Mouse (Mus musculus): ENCODE measurements around the gene Pabpn1.

Pabpn1 gene

DNA sequence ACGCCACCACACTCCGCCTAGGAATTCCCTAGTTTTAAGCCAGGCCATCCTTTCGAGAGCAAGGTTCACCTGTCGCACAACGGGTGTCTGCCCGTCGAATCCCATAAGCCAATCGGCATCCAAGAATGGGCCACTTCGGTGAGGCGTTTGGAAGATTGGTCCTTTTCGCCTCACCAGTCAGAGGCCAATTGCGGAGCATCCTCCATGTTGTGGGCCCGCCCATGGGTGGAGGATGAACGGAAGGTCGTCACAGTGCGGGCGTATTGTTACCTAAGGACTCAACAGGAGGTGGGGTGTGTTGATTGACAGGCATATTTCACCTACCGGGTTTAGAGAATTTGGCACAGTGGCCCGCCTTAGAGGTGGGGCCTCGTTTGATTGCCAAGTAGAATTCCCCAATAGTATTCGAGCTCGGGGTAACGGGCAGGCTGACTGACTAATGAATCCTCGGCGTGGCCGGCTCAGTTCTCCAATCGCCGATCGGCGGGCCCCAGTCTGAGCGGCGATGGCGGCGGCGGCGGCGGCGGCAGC, 1.4 kb downstream of the Pabpn1 start:
- peak; percentile 95 to 97 for DNase-seq

- peak in 1 of 2 experiments; percentile 20 for DNase-seq
Measured at GRCm38 (mm10) chr14:54894296-54895151, 2.2 kb downstream of the Pabpn1 start.

- no peak for DNase-seq
Measured at GRCm38 (mm10) chr14:54897445-54897844, 5.1 kb downstream of the Pabpn1 start.

DNA sequence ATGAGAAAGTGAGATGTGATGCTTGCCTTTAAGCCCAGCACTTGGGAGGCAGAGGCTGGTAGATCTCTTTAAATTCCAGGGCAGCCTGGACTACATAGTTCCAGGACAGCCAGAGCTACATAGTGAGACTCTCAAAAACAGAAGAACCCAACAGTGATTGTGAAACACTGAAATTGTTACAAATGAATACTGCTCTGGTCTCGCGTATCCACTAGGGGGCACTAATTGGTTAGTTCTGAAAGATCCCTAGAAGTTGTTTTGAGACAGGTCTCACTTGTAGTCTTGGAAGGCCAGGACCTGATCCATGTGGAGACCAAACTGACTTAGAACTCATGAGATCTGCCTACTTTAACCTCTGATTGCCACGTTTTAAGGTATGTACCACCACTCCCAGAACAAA, 8.1 kb downstream of the Pabpn1 start:
- peak; percentile 30 to 44 for DNase-seq

- DNase-seq = no peak
Measured at GRCm38 (mm10) chr14:54903641-54904040, 11.3 kb downstream of the Pabpn1 start.

GRCm38 (mm10) chr14:54908682-54909081, 16.4 kb downstream of the Pabpn1 start:
- DNase-seq = no peak

- no peak for DNase-seq
Measured at GRCm38 (mm10) chr14:54912109-54912850, 20.0 kb downstream of the Pabpn1 start.

DNA sequence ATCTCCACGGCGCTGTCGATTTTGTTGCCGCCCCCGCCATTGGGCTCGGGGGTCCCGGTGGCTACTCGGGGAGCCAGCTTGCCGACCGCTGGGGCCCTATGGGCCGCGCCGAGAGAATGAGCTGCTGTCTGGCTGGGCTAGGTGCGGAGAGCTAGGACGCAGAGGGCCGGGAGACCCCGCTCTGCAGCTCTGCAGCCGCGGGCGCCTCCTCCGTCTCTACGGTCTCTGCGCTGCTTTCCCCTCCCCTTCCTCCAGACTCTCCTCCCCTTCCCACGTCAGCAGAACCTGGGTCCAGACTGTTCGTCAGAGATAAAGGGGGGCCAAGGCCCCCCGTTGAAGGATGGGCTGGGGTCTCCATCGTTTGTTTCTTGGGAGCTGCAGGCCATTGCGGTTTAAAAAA, 20.6 kb downstream of the Pabpn1 start, which contains the start of gene Slc22a17:
Slc22a17 (minus strand) TSS at position 247 of the 400 bp plus-strand sequence.
- DNase-seq = peak; percentile 51 to 58

- no peak for DNase-seq
Measured at GRCm38 (mm10) chr14:54913343-54913742, 21.0 kb downstream of the Pabpn1 start.

GRCm38 (mm10) chr14:54920076-54920685, 27.9 kb downstream of the Pabpn1 start:
- DNase-seq = no peak

GRCm38 (mm10) chr14:54924641-54925348, 32.5 kb downstream of the Pabpn1 start:
- DNase-seq = no peak

- no peak for DNase-seq
Measured at GRCm38 (mm10) chr14:54925349-54926342, 33.3 kb downstream of the Pabpn1 start, which contains the start of gene Efs. TSS of gene Efs (minus strand) at chr14:54926126.

GRCm38 (mm10) chr14:54926401-54927158, 34.3 kb downstream of the Pabpn1 start:
- DNase-seq = no peak

GRCm38 (mm10) chr14:54927296-54927695, 35.0 kb downstream of the Pabpn1 start:
- DNase-seq = no peak

DNA sequence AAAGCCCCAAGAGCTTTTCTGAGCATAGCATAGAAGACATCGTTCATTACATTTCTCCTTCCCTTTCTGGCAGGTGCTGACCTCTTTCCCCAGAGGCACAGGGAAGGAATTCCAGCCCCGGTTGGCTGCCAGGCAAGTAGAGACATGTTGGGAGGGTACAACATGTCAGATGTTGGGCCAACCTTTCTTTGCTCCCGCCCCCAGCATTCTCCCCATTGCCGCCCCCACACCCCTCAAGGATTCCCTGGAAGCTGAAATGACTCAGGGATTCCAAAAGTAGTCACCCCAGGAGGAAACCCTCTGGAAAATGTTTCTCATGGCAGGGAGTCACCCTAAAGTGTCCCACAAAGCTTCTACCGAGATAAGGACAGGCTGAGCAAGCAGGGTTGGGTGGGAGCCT, 37.5 kb downstream of the Pabpn1 start:
- no peak for DNase-seq

GRCm38 (mm10) chr14:54930431-54930830, 38.1 kb downstream of the Pabpn1 start:
- DNase-seq = no peak

- DNase-seq = no peak
Measured at GRCm38 (mm10) chr14:54932645-54933150, 40.4 kb downstream of the Pabpn1 start, which contains the start of gene Il25. TSS of gene Il25 (plus strand) at chr14:54932695.

GRCm38 (mm10) chr14:54935904-54936830, 43.9 kb downstream of the Pabpn1 start, which contains the start of gene Cmtm5:
TSS of gene Cmtm5 (plus strand) at chr14:54936261.
- no peak for DNase-seq

DNA sequence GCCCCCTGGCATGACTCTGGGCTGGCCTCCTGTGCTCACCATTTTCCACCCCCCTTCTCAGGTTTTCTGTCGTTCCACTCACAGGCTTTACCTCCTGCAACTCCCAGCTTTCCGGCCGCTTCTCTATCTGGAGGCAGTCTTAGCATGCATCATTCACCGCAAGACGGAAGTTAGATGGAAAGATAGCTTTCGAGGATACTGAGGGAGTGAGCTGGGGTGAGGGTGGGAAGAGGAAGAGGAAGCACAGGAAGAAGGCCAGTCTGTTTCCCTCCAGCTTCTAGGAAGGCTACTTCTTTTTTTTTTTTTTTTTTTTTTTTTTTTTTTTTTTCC, 44.5 kb downstream of the Pabpn1 start:
- DNase-seq = no peak
